Mouse (Mus musculus): ENCODE results near the gene Kcnk13. TPM values are rescaled to one million over a fixed set of nuclear protein-coding genes. Genes with fewer than 3 reads are reported as not detected.

Gene Kcnk13
- polyA plus RNA-seq, 1 experiment from 2014 or later, result 0.43 TPM

- H3K27ac ChIP-seq (replicated peaks), result no peak overlapping the region
- ATAC-seq (ENCODE audit: extremely low read depth, insufficient number of reproducible peaks, low FRiP score, low TSS enrichment), result no peak
These were observed 97.5 kb downstream of the Kcnk13 start for GRCm38 (mm10) chr12:100061826-100062225.

DNA sequence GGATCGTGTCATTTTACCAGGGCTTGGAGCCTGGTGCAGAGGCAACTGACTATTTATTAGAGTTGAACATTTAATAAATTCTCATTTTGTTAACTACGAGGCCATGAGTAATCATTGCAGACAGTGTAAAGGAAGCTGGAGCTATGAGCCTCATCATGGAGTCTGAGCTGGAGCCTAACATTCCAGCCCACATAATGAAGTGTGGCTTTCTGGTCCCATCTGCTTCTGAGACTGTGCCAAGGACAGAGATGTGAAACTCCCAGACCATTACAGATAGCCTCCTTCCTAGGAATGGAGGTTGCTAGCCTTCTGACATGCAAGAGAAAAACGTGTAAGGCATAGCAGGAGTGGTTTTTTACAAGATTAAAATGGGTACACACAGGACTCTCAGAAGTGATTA lies 98.3 kb downstream of the Kcnk13 start:
- no peak overlapping the region for H3K9ac ChIP-seq

More at GRCm38 (mm10) chr12:100061826-100062225, 97.5 kb downstream of the Kcnk13 start:
- no peaks in the 10 kb centered on the region for H3K27me3 ChIP-seq (replicated peaks)
- H3K9me3 ChIP-seq, result no peaks in the 10 kb centered on the region
- H3K9ac ChIP-seq, result no peak overlapping the region
- no peaks in the 10 kb centered on the region for H3K4me1 ChIP-seq
- no peak overlapping the region for H3K4me3 ChIP-seq
- H3K36me3 ChIP-seq, result no peaks in the 10 kb centered on the region
- H3K4me2 ChIP-seq, result no peak overlapping the region

GRCm38 (mm10) chr12:100065109-100065508 lies 100.8 kb downstream of the Kcnk13 start:
- Histone ChIP-seq H3K4me3 (no peak overlapping the region), H3K9ac (no peak overlapping the region), H3K27me3 (replicated peaks) (no peaks in the 10 kb centered on the region), H3K4me2 (no peak overlapping the region), H3K4me1 (no peaks in the 10 kb centered on the region), H3K36me3 (no peaks in the 10 kb centered on the region), H3K27ac (replicated peaks) (no peak overlapping the region), H3K9me3 (no peaks in the 10 kb centered on the region)
- WGBS, result 73% methylated on average over 3 of the region's 3 CpGs
- ATAC-seq (ENCODE audit: extremely low read depth, insufficient number of reproducible peaks, low FRiP score, low TSS enrichment), result no peak

More for the DNA sequence above, 98.3 kb downstream of the Kcnk13 start:
- Histone ChIP-seq H3K27me3 (replicated peaks) (no peaks in the 10 kb centered on the region), H3K27ac (replicated peaks) (no peak overlapping the region), H3K36me3 (no peaks in the 10 kb centered on the region), H3K4me2 (no peak overlapping the region), H3K4me3 (no peak overlapping the region), H3K4me1 (no peaks in the 10 kb centered on the region), H3K9me3 (no peaks in the 10 kb centered on the region)
- 62% methylated on average over 3 of the region's 3 CpGs for WGBS
- ATAC-seq (ENCODE audit: extremely low read depth, insufficient number of reproducible peaks, low FRiP score, low TSS enrichment), result no peak

GRCm38 (mm10) chr12:100067477-100067876 lies 103.2 kb downstream of the Kcnk13 start:
- Histone ChIP-seq H3K4me1 (no peaks in the 10 kb centered on the region), H3K27me3 (replicated peaks) (no peaks in the 10 kb centered on the region), H3K27ac (replicated peaks) (no peak overlapping the region), H3K36me3 (no peaks in the 10 kb centered on the region), H3K9ac (no peak overlapping the region), H3K4me2 (no peak overlapping the region), H3K9me3 (no peaks in the 10 kb centered on the region), H3K4me3 (no peak overlapping the region)
- ATAC-seq (ENCODE audit: extremely low read depth, insufficient number of reproducible peaks, low FRiP score, low TSS enrichment), result no peak
- 81% methylated on average over 5 of the region's 5 CpGs for WGBS

DNA sequence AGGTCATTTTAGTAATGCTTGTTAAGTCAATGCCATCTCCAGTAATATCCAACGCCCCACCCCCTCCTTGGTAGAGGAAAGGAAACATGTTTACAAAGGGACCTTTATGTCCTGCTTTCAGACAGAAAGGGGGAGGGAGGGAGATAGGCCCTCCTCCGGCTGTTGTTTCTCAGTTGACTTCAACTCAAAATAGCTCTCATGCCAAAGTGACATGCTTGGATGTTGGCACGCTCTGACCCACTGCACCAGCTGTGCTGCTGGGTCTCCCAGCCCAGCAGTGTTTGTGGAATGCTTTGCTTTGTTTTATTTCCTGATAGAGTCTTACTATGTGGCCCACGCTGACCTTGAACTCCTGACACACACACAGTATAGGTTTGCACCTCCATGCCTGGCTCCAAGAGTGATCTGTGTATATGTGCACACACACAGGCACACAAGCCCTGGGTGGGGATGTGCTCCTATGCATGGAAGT lies 108.9 kb downstream of the Kcnk13 start:
- 42% methylated on average over 4 of the region's 4 CpGs for WGBS
- ATAC-seq (ENCODE audit: extremely low read depth, insufficient number of reproducible peaks, low FRiP score, low TSS enrichment), result peak; percentile 25; the same call in 1 of the 2 replicates

DNA sequence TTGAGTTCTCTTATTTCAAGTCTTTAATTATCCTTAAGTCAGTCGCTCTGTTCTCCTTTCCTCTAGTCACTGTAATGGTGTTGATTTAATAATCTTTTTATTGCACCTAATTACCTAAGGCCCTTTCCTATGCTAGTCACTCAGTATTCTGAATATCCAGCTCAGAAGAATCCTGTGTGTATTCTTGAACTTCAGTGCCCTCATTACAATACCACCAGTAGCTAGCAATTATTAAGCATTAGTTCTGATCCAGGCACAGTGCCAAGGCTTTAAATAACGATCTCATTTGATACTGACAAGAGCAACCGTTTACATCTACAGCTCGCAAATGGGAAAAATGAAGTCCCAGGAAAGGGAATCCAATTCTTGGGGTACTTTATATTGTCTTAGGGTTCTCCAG lies 111.4 kb downstream of the Kcnk13 start:
- Histone ChIP-seq H3K27me3 (replicated peaks) (no peaks in the 10 kb centered on the region), H3K9me3 (no peaks in the 10 kb centered on the region), H3K36me3 (no peaks in the 10 kb centered on the region), H3K4me2 (no peak overlapping the region), H3K9ac (no peak overlapping the region), H3K4me1 (peaks cover 7% of the 10 kb centered on the region), H3K4me3 (no peak overlapping the region), H3K27ac (replicated peaks) (no peak overlapping the region)
- ATAC-seq (ENCODE audit: extremely low read depth, insufficient number of reproducible peaks, low FRiP score, low TSS enrichment), result no peak
- WGBS, result 65% methylated on average over 4 of the region's 4 CpGs

More for the DNA sequence above, 108.9 kb downstream of the Kcnk13 start:
- Histone ChIP-seq H3K27me3 (replicated peaks) (no peaks in the 10 kb centered on the region), H3K9me3 (no peaks in the 10 kb centered on the region), H3K36me3 (no peaks in the 10 kb centered on the region), H3K9ac (no peak overlapping the region), H3K4me3 (no peak overlapping the region), H3K27ac (replicated peaks) (no peak overlapping the region), H3K4me1 (peaks cover 7% of the 10 kb centered on the region), H3K4me2 (no peak overlapping the region)

GRCm38 (mm10) chr12:100079636-100080286 lies 115.5 kb downstream of the Kcnk13 start:
- Histone ChIP-seq H3K9me3 (no peaks in the 10 kb centered on the region), H3K27me3 (replicated peaks) (no peaks in the 10 kb centered on the region), H3K9ac (no peak overlapping the region), H3K4me3 (no peak overlapping the region), H3K36me3 (no peaks in the 10 kb centered on the region), H3K27ac (replicated peaks) (no peak overlapping the region), H3K4me1 (peaks cover 12% of the 10 kb centered on the region), H3K4me2 (no peak overlapping the region)
- ATAC-seq (ENCODE audit: extremely low read depth, insufficient number of reproducible peaks, low FRiP score, low TSS enrichment), result no peak
- WGBS, result 54% methylated on average over 8 of the region's 8 CpGs

GRCm38 (mm10) chr12:100088026-100088425 lies 123.7 kb downstream of the Kcnk13 start:
- no peak for ATAC-seq (ENCODE audit: extremely low read depth, insufficient number of reproducible peaks, low FRiP score, low TSS enrichment)
- Histone ChIP-seq H3K4me1 (peaks cover 17% of the 10 kb centered on the region), H3K9me3 (no peaks in the 10 kb centered on the region), H3K27me3 (replicated peaks) (0 out of 2 replicates have a peak, but pooled peaks cover 4% of the 10 kb centered on the region), H3K36me3 (no peaks in the 10 kb centered on the region), H3K4me2 (no peak overlapping the region), H3K4me3 (no peak overlapping the region), H3K9ac (no peak overlapping the region), H3K27ac (replicated peaks) (no peak overlapping the region)
- 70% methylated on average over 3 of the region's 3 CpGs for WGBS

- Histone ChIP-seq H3K9ac (no peak overlapping the region), H3K27ac (replicated peaks) (no peak overlapping the region), H3K4me3 (no peak overlapping the region), H3K9me3 (no peaks in the 10 kb centered on the region), H3K27me3 (replicated peaks) (0 out of 2 replicates have a peak, but pooled peaks cover 4% of the 10 kb centered on the region), H3K36me3 (no peaks in the 10 kb centered on the region), H3K4me1 (peaks cover 10% of the 10 kb centered on the region), H3K4me2 (no peak overlapping the region)
- no peak for ATAC-seq (ENCODE audit: extremely low read depth, insufficient number of reproducible peaks, low FRiP score, low TSS enrichment)
- WGBS, result 68% methylated on average over 5 of the region's 5 CpGs
These were observed 125.0 kb downstream of the Kcnk13 start for GRCm38 (mm10) chr12:100089265-100089664.

DNA sequence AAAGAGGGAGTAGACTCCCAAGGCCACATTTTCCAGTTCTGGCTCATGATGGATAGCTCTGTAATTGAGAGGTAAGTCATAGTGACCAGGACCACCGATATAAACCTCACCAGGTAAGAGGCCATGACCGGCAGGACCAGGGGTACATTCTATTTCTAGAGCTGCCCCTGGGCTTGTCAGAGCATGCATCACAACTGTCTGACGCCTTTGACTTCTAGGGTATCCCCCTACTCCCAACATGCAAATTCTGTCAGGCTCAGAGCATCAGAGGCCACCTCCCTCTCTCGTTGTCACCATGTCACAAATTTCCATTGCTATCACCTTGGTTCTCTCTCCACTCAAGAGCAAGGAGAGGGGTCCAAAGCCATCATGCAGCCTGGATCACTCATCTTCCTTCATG lies 126.5 kb downstream of the Kcnk13 start:
- Histone ChIP-seq H3K4me3 (no peak overlapping the region), H3K27me3 (replicated peaks) (0 out of 2 replicates have a peak, but pooled peaks cover 4% of the 10 kb centered on the region), H3K27ac (replicated peaks) (no peak overlapping the region), H3K9ac (no peak overlapping the region), H3K36me3 (no peaks in the 10 kb centered on the region), H3K4me1 (no peaks in the 10 kb centered on the region), H3K4me2 (no peak overlapping the region), H3K9me3 (no peaks in the 10 kb centered on the region)
- 75% methylated on average over 4 of the region's 4 CpGs for WGBS
- no peak for ATAC-seq (ENCODE audit: extremely low read depth, insufficient number of reproducible peaks, low FRiP score, low TSS enrichment)

DNA sequence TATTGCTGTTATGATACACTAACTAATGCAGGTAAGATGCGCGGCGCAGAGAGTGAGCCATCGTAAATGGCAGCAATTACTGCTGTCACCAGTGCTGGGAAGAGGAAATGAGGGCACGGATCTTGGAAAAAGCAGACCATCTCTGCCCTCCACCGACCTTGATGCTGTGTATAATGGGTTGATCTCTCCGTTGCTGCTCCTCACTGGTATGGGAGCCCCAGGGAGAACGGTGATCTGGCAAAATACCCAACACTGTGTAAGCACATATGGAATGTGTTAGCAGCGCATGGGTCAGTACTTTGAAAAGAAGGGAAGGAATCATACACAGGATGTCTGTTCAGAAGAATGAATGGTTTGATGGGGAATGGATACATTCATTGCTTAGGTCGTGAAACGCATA lies 128.7 kb downstream of the Kcnk13 start:
- ATAC-seq (ENCODE audit: extremely low read depth, insufficient number of reproducible peaks, low FRiP score, low TSS enrichment), result no peak
- H3K4me2 ChIP-seq, result no peak overlapping the region
- no peaks in the 10 kb centered on the region for H3K9me3 ChIP-seq
- no peak overlapping the region for H3K27ac ChIP-seq (replicated peaks)
- H3K36me3 ChIP-seq, result no peaks in the 10 kb centered on the region
- no peak overlapping the region for H3K9ac ChIP-seq
- no peak overlapping the region for H3K4me3 ChIP-seq
- 0 out of 2 replicates have a peak, but pooled peaks cover 4% of the 10 kb centered on the region for H3K27me3 ChIP-seq (replicated peaks)
- no peaks in the 10 kb centered on the region for H3K4me1 ChIP-seq
- 80% methylated on average over 11 of the region's 11 CpGs for WGBS
